Mouse (Mus musculus): Measurements from ENCODE around the gene Ebf1. TPM values are rescaled to one million over a fixed set of nuclear protein-coding genes. Genes with fewer than 3 reads are reported as not detected.
"Not testable (repeated sequence)": the region's sequence is repeated elsewhere in the genome, so short reads cannot be mapped to it uniquely, and the experiment has no call there.

The Ebf1 gene
- polyA plus RNA-seq (2014; fragmentation: Nextera tagmentation; extraction: Ambion mirVana) = 102 and 111 TPM in 2 replicates

DNA sequence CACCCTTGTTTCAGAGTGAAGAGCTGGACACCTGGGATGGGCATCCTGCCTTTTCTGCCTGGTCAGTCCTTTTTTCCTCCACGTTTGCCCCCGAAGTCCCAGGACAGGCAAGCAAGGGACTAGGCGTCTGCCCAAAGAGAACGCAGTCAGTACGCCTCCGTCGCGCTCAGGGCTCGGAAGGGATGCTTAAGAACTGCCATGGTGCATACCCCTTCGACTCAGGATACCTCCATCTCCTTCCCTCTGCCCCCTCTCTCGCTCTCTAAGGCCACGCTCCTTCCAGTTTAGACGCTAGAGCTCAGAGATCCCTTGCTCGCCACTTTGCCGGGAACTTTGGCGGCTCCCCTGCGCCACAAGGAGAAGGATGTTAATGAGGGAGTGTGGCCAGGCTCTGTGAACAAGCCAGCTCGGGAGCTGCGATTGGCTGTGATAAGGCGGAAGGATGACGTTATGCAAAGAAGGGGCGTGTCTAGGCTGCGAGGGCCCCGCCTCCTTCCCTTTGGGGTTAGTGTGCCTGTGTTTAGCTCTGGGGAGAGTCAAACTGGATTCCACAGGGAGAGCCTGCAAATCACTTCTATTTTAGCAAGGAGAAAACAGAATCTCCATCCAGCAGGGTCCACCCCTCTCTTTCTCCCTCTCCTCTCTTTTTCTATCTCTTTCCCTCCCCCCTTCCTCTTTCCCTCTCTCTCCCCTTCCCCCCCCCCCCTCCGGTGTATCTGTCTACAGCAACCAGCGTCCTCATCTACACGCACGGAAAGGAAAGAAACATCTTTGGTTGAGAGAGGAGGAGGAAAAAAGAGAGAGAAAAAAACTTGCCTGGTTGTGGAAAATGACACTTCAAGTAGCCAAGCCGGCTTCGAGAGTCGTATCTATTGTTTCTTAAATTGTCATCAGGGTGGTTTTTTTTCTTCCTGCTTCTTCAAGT is at the start of gene Ebf1:
TSS of gene Ebf1 (plus strand) at position 530 of the 925 bp plus-strand sequence.
- Histone ChIP-seq H3K9me3 (ENCODE audit: control insufficient read depth, low read length) (no peaks in the 10 kb centered on the region), H3K4me2 (replicated peaks; ENCODE audit: low read depth, low read length) (peak within 1 kb of the TSS; percentile 87), H3K27me3 (ENCODE audit: control insufficient read depth, insufficient read depth, low read length) (peaks cover 14% of the 10 kb centered on the region), H3K9ac (ENCODE audit: low read depth, low read length) (peak within 1 kb of the TSS; percentile 94), H3K27ac (ENCODE audit: low read depth, low read length) (peak within 1 kb of the TSS; percentile 89), H3K36me3 (ENCODE audit: control insufficient read depth, insufficient read depth, low read length) (no peaks in the 10 kb centered on the region), H3K4me3 (ENCODE audit: low read depth, low read length) (peak within 1 kb of the TSS; percentile 72), H3K4me1 (replicated peaks; ENCODE audit: control insufficient read depth, insufficient read depth, low read length) (peaks cover 6% of the 10 kb centered on the region)
- ATAC-seq (ENCODE audit: low FRiP score) (peak; percentile 96), DNase-seq (ENCODE audit: low spot score) (peak; percentile 96)
- under 1% methylated on average over 28 of the region's 31 CpGs for WGBS

DNA sequence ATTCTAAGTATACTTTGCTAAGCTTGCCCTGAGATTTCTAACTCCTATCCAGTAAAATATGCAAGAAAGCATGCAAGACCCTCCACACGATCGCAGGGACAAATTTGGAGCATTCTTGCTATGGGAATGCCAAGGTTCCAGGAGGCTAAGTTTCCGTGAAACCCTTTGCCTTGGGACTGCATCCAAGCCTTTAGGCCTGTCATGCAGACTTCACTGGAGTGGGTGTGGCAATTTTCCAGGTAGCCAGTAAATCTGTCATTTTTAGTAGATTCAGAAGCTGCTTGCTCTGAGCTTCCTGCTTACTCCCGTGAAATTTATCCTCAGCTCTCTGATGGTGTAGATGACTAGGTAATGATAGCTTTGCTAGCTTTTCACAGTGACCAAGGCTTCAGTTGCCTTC is 46.8 kb upstream of the Ebf1 start:
- H3K9ac ChIP-seq (ENCODE audit: low read depth, low read length); H3K4me1 ChIP-seq (replicated peaks; ENCODE audit: control insufficient read depth, insufficient read depth, low read length); ATAC-seq (ENCODE audit: low FRiP score); H3K27me3 ChIP-seq (ENCODE audit: control insufficient read depth, insufficient read depth, low read length); H3K9me3 ChIP-seq (ENCODE audit: control insufficient read depth, low read length); DNase-seq (ENCODE audit: low spot score); H3K4me3 ChIP-seq (ENCODE audit: low read depth, low read length); H3K4me2 ChIP-seq (replicated peaks; ENCODE audit: low read depth, low read length); H3K27ac ChIP-seq (ENCODE audit: low read depth, low read length); H3K36me3 ChIP-seq (ENCODE audit: control insufficient read depth, insufficient read depth, low read length): not testable (repeated sequence)
- WGBS = 91% methylated on average over 4 of the region's 4 CpGs

- DNase-seq (ENCODE audit: low spot score) = no peak
- H3K4me1 ChIP-seq (replicated peaks; ENCODE audit: control insufficient read depth, insufficient read depth, low read length) = no peaks in the 10 kb centered on the region
- H3K4me2 ChIP-seq (replicated peaks; ENCODE audit: low read depth, low read length) = no peak overlapping the region
- WGBS = 94% methylated on average over 5 of the region's 5 CpGs
- no peak overlapping the region for H3K27ac ChIP-seq (ENCODE audit: low read depth, low read length)
- no peaks in the 10 kb centered on the region for H3K36me3 ChIP-seq (ENCODE audit: control insufficient read depth, insufficient read depth, low read length)
- ATAC-seq (ENCODE audit: low FRiP score) = no peak
- no peak overlapping the region for H3K4me3 ChIP-seq (ENCODE audit: low read depth, low read length)
- no peaks in the 10 kb centered on the region for H3K9me3 ChIP-seq (ENCODE audit: control insufficient read depth, low read length)
- H3K9ac ChIP-seq (ENCODE audit: low read depth, low read length) = no peak overlapping the region
- H3K27me3 ChIP-seq (ENCODE audit: control insufficient read depth, insufficient read depth, low read length) = no peaks in the 10 kb centered on the region
Measured at GRCm38 (mm10) chr11:44572781-44573180, 44.3 kb upstream of the Ebf1 start.

DNA sequence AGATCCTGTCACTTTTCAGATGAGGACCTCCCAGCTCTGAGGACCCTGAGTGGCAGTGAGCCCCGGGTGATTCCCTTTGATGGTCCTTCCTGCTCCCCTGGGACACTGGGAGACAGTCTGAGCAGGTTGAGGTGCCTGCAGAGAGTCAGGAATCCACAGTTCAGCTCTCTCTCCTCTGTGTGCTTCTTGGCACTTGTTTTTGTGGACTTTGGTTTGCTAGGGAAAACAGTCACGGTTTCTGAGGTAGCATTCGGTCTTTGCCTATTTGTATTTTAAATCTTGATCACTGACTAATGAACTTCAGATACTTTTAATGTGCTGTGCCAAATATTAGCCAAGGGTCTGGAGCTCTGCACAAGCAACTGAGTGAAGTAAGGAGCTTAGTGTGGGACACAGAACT is 43.7 kb upstream of the Ebf1 start:
- Histone ChIP-seq H3K4me3 (ENCODE audit: low read depth, low read length) (no peak overlapping the region), H3K27me3 (ENCODE audit: control insufficient read depth, insufficient read depth, low read length) (no peaks in the 10 kb centered on the region), H3K27ac (ENCODE audit: low read depth, low read length) (no peak overlapping the region), H3K4me2 (replicated peaks; ENCODE audit: low read depth, low read length) (no peak overlapping the region), H3K36me3 (ENCODE audit: control insufficient read depth, insufficient read depth, low read length) (no peaks in the 10 kb centered on the region), H3K4me1 (replicated peaks; ENCODE audit: control insufficient read depth, insufficient read depth, low read length) (no peaks in the 10 kb centered on the region), H3K9ac (ENCODE audit: low read depth, low read length) (no peak overlapping the region), H3K9me3 (ENCODE audit: control insufficient read depth, low read length) (no peaks in the 10 kb centered on the region)
- no peak for ATAC-seq (ENCODE audit: low FRiP score)
- DNase-seq (ENCODE audit: low spot score) = no peak
- WGBS = 83% methylated on average over 3 of the region's 3 CpGs

GRCm38 (mm10) chr11:44574391-44574790 is 42.7 kb upstream of the Ebf1 start:
- Histone ChIP-seq H3K9me3 (ENCODE audit: control insufficient read depth, low read length) (no peaks in the 10 kb centered on the region), H3K4me1 (replicated peaks; ENCODE audit: control insufficient read depth, insufficient read depth, low read length) (no peaks in the 10 kb centered on the region), H3K9ac (ENCODE audit: low read depth, low read length) (no peak overlapping the region), H3K4me3 (ENCODE audit: low read depth, low read length) (no peak overlapping the region), H3K4me2 (replicated peaks; ENCODE audit: low read depth, low read length) (no peak overlapping the region), H3K27ac (ENCODE audit: low read depth, low read length) (no peak overlapping the region), H3K36me3 (ENCODE audit: control insufficient read depth, insufficient read depth, low read length) (no peaks in the 10 kb centered on the region), H3K27me3 (ENCODE audit: control insufficient read depth, insufficient read depth, low read length) (no peaks in the 10 kb centered on the region)
- DNase-seq (ENCODE audit: low spot score) = no peak
- 92% methylated on average over 8 of the region's 8 CpGs for WGBS
- no peak for ATAC-seq (ENCODE audit: low FRiP score)

DNA sequence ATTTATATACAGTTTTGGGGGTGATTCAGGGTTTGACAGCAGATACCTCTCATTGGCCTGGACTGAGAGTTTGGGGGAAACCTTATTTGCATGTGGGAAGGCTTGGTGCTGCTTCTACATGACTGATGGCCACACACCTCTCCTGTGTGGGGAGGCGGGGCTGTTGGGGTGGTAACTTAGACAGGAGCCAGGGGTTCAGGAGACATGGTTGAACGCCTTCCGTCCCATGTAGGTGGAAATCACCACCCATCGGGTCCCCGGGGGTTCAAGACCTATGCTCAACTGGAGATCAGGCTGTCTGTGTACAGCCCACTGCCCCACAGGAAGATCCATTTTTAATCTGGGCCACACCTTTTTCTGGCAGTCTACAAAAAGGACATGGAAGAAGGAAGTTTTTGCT is 42.3 kb upstream of the Ebf1 start:
- DNase-seq (ENCODE audit: low spot score) (no peak), ATAC-seq (ENCODE audit: low FRiP score) (no peak)
- H3K27me3 ChIP-seq (ENCODE audit: control insufficient read depth, insufficient read depth, low read length) = no peaks in the 10 kb centered on the region
- 97% methylated on average over 5 of the region's 5 CpGs for WGBS
- H3K4me2 ChIP-seq (replicated peaks; ENCODE audit: low read depth, low read length) = no peak overlapping the region
- H3K36me3 ChIP-seq (ENCODE audit: control insufficient read depth, insufficient read depth, low read length) = no peaks in the 10 kb centered on the region
- no peak overlapping the region for H3K4me3 ChIP-seq (ENCODE audit: low read depth, low read length)
- H3K27ac ChIP-seq (ENCODE audit: low read depth, low read length) = no peak overlapping the region
- no peaks in the 10 kb centered on the region for H3K4me1 ChIP-seq (replicated peaks; ENCODE audit: control insufficient read depth, insufficient read depth, low read length)
- no peaks in the 10 kb centered on the region for H3K9me3 ChIP-seq (ENCODE audit: control insufficient read depth, low read length)
- no peak overlapping the region for H3K9ac ChIP-seq (ENCODE audit: low read depth, low read length)

GRCm38 (mm10) chr11:44577911-44578310 is 39.2 kb upstream of the Ebf1 start:
- no peaks in the 10 kb centered on the region for H3K27me3 ChIP-seq (ENCODE audit: control insufficient read depth, insufficient read depth, low read length)
- no peak overlapping the region for H3K4me2 ChIP-seq (replicated peaks; ENCODE audit: low read depth, low read length)
- 80% methylated on average over 9 of the region's 9 CpGs for WGBS
- H3K4me3 ChIP-seq (ENCODE audit: low read depth, low read length) = no peak overlapping the region
- no peak overlapping the region for H3K27ac ChIP-seq (ENCODE audit: low read depth, low read length)
- ATAC-seq (ENCODE audit: low FRiP score) (no peak), DNase-seq (ENCODE audit: low spot score) (no peak)
- no peak overlapping the region for H3K9ac ChIP-seq (ENCODE audit: low read depth, low read length)
- no peaks in the 10 kb centered on the region for H3K36me3 ChIP-seq (ENCODE audit: control insufficient read depth, insufficient read depth, low read length)
- no peaks in the 10 kb centered on the region for H3K4me1 ChIP-seq (replicated peaks; ENCODE audit: control insufficient read depth, insufficient read depth, low read length)
- H3K9me3 ChIP-seq (ENCODE audit: control insufficient read depth, low read length) = no peaks in the 10 kb centered on the region

GRCm38 (mm10) chr11:44581277-44581683 is 35.8 kb upstream of the Ebf1 start:
- no peak overlapping the region for H3K27ac ChIP-seq (ENCODE audit: low read depth, low read length)
- DNase-seq (ENCODE audit: low spot score) (peak; percentile 43), ATAC-seq (ENCODE audit: low FRiP score) (no peak)
- H3K36me3 ChIP-seq (ENCODE audit: control insufficient read depth, insufficient read depth, low read length) = no peaks in the 10 kb centered on the region
- H3K4me2 ChIP-seq (replicated peaks; ENCODE audit: low read depth, low read length) = no peak overlapping the region
- no peaks in the 10 kb centered on the region for H3K27me3 ChIP-seq (ENCODE audit: control insufficient read depth, insufficient read depth, low read length)
- 44% methylated on average over 11 of the region's 11 CpGs for WGBS
- no peaks in the 10 kb centered on the region for H3K9me3 ChIP-seq (ENCODE audit: control insufficient read depth, low read length)
- no peak overlapping the region for H3K4me3 ChIP-seq (ENCODE audit: low read depth, low read length)
- no peak overlapping the region for H3K9ac ChIP-seq (ENCODE audit: low read depth, low read length)
- H3K4me1 ChIP-seq (replicated peaks; ENCODE audit: control insufficient read depth, insufficient read depth, low read length) = no peaks in the 10 kb centered on the region
